Mouse (Mus musculus) G1E (cell line): ENCODE data around the gene Ncan.

Experiments used
- CTCF ChIP-seq: IDR thresholded peaks from 2 replicates; pipeline ENCODE4 v1.5.1; 2012; ENCODE audit warnings: low read depth, low read length, inconsistent platforms, mixed read lengths
- GATA1 ChIP-seq: IDR thresholded peaks from 2 replicates; pipeline ENCODE4 v1.6.1; 2012; ENCODE audit warnings: borderline replicate concordance, low read length, inconsistent platforms, mixed read lengths
- TAL1 ChIP-seq: conservative IDR thresholded peaks from 2 replicates; pipeline ENCODE4 v1.6.1; 2012; ENCODE audit warnings: low read depth, low read length, inconsistent platforms, mixed read lengths

DNA sequence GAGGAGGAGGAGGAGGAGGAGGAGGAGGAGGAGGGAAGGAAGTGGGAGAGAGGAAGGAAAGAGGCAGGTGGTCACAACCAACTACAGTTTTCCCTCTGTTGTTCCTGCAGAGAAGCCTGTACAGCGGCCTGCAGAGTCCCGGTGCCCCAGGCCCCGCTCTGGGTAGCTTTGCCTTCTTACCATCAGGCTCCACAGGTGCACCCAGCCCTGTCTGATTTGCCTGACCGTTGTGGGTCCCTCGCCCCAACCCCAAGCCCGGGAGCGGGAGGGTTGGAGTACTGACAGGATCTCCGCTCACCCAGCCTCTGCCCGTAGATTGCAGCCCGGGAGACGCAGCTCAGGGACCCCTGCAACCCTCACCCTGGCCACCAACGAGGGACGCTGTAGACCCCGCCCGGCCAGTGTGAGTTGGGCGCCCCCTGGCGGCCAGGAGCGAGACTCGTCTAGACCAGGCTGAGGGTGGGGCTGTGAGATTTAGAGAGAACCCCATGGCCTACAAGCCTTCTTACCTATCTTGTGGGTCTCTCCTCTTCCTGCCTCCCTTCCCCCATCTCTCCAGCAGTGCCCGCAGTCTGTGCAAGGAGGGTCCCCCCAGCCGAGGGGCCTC is 45.9 kb upstream of the Ncan start:
- TF ChIP-seq CTCF (peak; percentile 60), TAL1 (no peak), GATA1 (no peak)
